Mouse (Mus musculus) heart, postnatal 0 days (tissue): Measurements from ENCODE around the gene Cacng5. TPM values are rescaled to one million over a fixed set of nuclear protein-coding genes. Genes with fewer than 3 reads are reported as not detected.

Experiments
- ATAC-seq: fragments of 200-750 bp; cut with Nextera tagmentation; 2 replicates; pipeline ENCODE4 v1.8.0; 2017; ENCODE audit warnings: low read depth, moderate number of reproducible peaks, moderate library complexity; ENCODE audit not compliant: insufficient read depth
- DNase-seq: peaks from one replicate; pipeline ENCODE4 v3.0.0-alpha.2; 2016; ENCODE audit warnings: low spot score
- H3K27ac ChIP-seq: fragments of 300-500 bp; sonication (generic); 2 replicates; pipeline ENCODE4 v1.5.1; 2014; ENCODE audit warnings: low read depth, mild to moderate bottlenecking
- H3K27me3 ChIP-seq: fragments of 300-500 bp; sonication (generic); 2 replicates; pipeline ENCODE4 v1.6.1; 2014; ENCODE audit warnings: low read length, mixed read lengths; ENCODE audit not compliant: control insufficient read depth, insufficient read depth
- H3K36me3 ChIP-seq: fragments of 300-500 bp; sonication (generic); replicated peaks from 2 replicates; pipeline ENCODE4 v1.6.1; 2014; ENCODE audit warnings: low read length, mixed read lengths; ENCODE audit not compliant: control insufficient read depth, insufficient read depth
- H3K4me1 ChIP-seq: fragments of 300-500 bp; sonication (generic); 2 replicates; pipeline ENCODE4 v1.6.1; 2014; ENCODE audit warnings: antibody characterized with exemption; ENCODE audit not compliant: control insufficient read depth, insufficient read depth
- H3K4me2 ChIP-seq: fragments of 300-500 bp; sonication (generic); 2 replicates; pipeline ENCODE4 v1.6.1; 2014; ENCODE audit warnings: low read depth, mild to moderate bottlenecking, low read length, moderate library complexity
- H3K4me3 ChIP-seq: fragments of 300-500 bp; sonication (generic); 2 replicates; pipeline ENCODE4 v1.5.1; 2014; ENCODE audit warnings: low read depth, low read length
- H3K9ac ChIP-seq: fragments of 300-500 bp; sonication (generic); replicated peaks from 2 replicates; pipeline ENCODE4 v1.6.1; 2014; ENCODE audit warnings: low read depth, low read length, mixed read lengths
- H3K9me3 ChIP-seq: fragments of 300-500 bp; sonication (generic); replicated peaks from 2 replicates; pipeline ENCODE4 v1.6.1; 2016; ENCODE audit warnings: low read length; ENCODE audit not compliant: control insufficient read depth
- CTCF ChIP-seq: IDR thresholded peaks from 2 replicates; pipeline ENCODE4 v1.5.1; 2016; ENCODE audit warnings: antibody characterized with exemption, control low read depth, low read depth
- EP300 ChIP-seq: IDR thresholded peaks from 2 replicates; pipeline ENCODE4 v1.6.1; 2016; ENCODE audit warnings: antibody characterized with exemption, low read depth
- WGBS: fragments of 180-500 bp; shearing (Covaris S2); extraction: QIAGEN DNeasy Blood & Tissue Kit; methylation state at CpG from one replicate; pipeline ENCODE4 v1.1.7; 2014; 5-methylcytosine and 5-hydroxymethylcytosine counted together
- polyA plus RNA-seq: library from polyadenylated mRNA; unstranded; fragments of >200 nt; fragmentation: Nextera tagmentation; extraction: Ambion mirVana; gene quantifications from 2 replicates; pipeline ENCODE4 v1.2.1, GENCODE M21; 2015
- total RNA-seq: library from RNA; depleted of rRNA; stranded (reverse); fragments of >200 nt; gene quantifications from 2 replicates; pipeline ENCODE4 v1.2.3, GENCODE M21; 2014; ENCODE audit warnings: low replicate concordance; rRNA removed

The Cacng5 gene
- total RNA-seq (not detected in 2 replicates), polyA plus RNA-seq (0.08 TPM in 1 of 2 replicates, not detected in the other)

- Histone ChIP-seq H3K9ac (no peak within 1 kb of the TSS), H3K9me3 (0 out of 2 replicates have a peak, but pooled peaks cover under 1% of the 10 kb centered on the region), H3K4me2 (peak within 1 kb of the TSS; percentile 46), H3K4me3 (no peak within 1 kb of the TSS), H3K4me1 (no peaks in the 10 kb centered on the region), H3K27me3 (peaks cover 30% of the 10 kb centered on the region), H3K27ac (no peak within 1 kb of the TSS), H3K36me3 (no peaks in the 10 kb centered on the region)
- no peak for DNase-seq
- WGBS: 6% methylated on average over 36 of the region's 36 CpGs
- ATAC-seq: no peak; the same call in 1 of the 2 replicates
- TF ChIP-seq CTCF (no peak), EP300 (no peak)
Measured at GRCm38 (mm10) chr11:107914634-107915226, at the start of gene Cacng5. Cacng5 (minus strand) TSS chr11:107915055.

GRCm38 (mm10) chr11:107957566-107958350, 42.9 kb upstream of the Cacng5 start:
- no peak for DNase-seq
- Histone ChIP-seq H3K9me3 (0 out of 2 replicates have a peak, but pooled peaks cover 8% of the 10 kb centered on the region), H3K4me3 (no peak overlapping the region), H3K4me2 (no peak overlapping the region), H3K4me1 (no peaks in the 10 kb centered on the region), H3K9ac (no peak overlapping the region), H3K27me3 (no peaks in the 10 kb centered on the region), H3K27ac (no peak overlapping the region), H3K36me3 (peaks cover 45% of the 10 kb centered on the region)
- WGBS: 84% methylated on average over 13 of the region's 13 CpGs
- TF ChIP-seq EP300: no peak
- no peak for TF ChIP-seq CTCF
- no peak for ATAC-seq

- no peaks in the 10 kb centered on the region for H3K27me3 ChIP-seq
- DNase-seq (no peak), ATAC-seq (no peak)
- TF ChIP-seq CTCF: no peak
- no peak for TF ChIP-seq EP300
- WGBS: 72% methylated on average over 10 of the region's 10 CpGs
- no peak overlapping the region for H3K9ac ChIP-seq
- H3K36me3 ChIP-seq: peaks cover 42% of the 10 kb centered on the region
- H3K9me3 ChIP-seq: 0 out of 2 replicates have a peak, but pooled peaks cover 4% of the 10 kb centered on the region
- 0 out of 2 replicates have a peak, but pooled peaks cover 6% of the 10 kb centered on the region for H3K4me1 ChIP-seq
- H3K4me3 ChIP-seq: no peak overlapping the region
- H3K27ac ChIP-seq: no peak overlapping the region
- H3K4me2 ChIP-seq: no peak overlapping the region
Measured at GRCm38 (mm10) chr11:107955191-107956062, 40.6 kb upstream of the Cacng5 start.

- no peak overlapping the region for H3K4me3 ChIP-seq
- peaks cover 39% of the 10 kb centered on the region for H3K36me3 ChIP-seq
- no peak for DNase-seq
Measured at GRCm38 (mm10) chr11:107951431-107951830, 36.6 kb upstream of the Cacng5 start.

GRCm38 (mm10) chr11:107950658-107951057, 35.8 kb upstream of the Cacng5 start:
- no peaks in the 10 kb centered on the region for H3K27me3 ChIP-seq
- no peak overlapping the region for H3K9ac ChIP-seq
- peaks cover 41% of the 10 kb centered on the region for H3K36me3 ChIP-seq
- H3K4me1 ChIP-seq: 0 out of 2 replicates have a peak, but pooled peaks cover 6% of the 10 kb centered on the region
- no peak for DNase-seq
- TF ChIP-seq EP300 (no peak), CTCF (no peak)
- H3K4me2 ChIP-seq: no peak overlapping the region
- no peaks in the 10 kb centered on the region for H3K9me3 ChIP-seq
- no peak overlapping the region for H3K27ac ChIP-seq
- WGBS: 90% methylated on average over 4 of the region's 4 CpGs
- ATAC-seq: no peak
- no peak overlapping the region for H3K4me3 ChIP-seq

More at GRCm38 (mm10) chr11:107951431-107951830, 36.6 kb upstream of the Cacng5 start:
- no peaks in the 10 kb centered on the region for H3K27me3 ChIP-seq
- H3K4me2 ChIP-seq: no peak overlapping the region
- 82% methylated on average over 11 of the region's 11 CpGs for WGBS
- no peak overlapping the region for H3K9ac ChIP-seq
- TF ChIP-seq EP300 (no peak), CTCF (no peak)
- H3K9me3 ChIP-seq: no peaks in the 10 kb centered on the region
- H3K27ac ChIP-seq: no peak overlapping the region
- ATAC-seq: no peak
- 0 out of 2 replicates have a peak, but pooled peaks cover 6% of the 10 kb centered on the region for H3K4me1 ChIP-seq
